Mouse (Mus musculus): ENCODE results near the gene Vmn1r72. TPM values are rescaled to one million over a fixed set of nuclear protein-coding genes. Genes with fewer than 3 reads are reported as not detected.
"Not testable (repeated sequence)": the region's sequence is repeated elsewhere in the genome, so short reads cannot be mapped to it uniquely, and the experiment has no call there.

Gene Vmn1r72
- not detected for total RNA-seq (2022)

DNA sequence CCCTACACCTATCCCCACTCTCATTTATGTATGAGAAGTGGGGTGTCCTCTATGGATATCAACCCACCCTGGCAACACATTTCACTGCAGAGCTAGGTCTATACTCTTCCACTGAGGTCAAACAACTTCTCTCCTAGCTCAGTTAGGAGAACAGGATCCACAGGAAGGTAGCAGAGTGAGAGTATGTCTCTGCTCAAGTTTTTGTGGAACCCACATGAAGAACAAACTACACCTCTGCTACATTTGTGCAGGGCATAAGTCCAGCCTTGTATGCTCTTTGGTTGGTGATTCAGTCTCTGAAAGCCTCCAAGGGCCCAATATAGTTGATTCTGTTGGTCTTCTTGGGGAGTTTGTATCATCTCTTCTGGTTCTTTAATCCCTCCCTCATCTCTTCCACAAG is at the start of gene Vmn1r72:
TSS of gene Vmn1r72 (minus strand) at position 101 of the 400 bp plus-strand sequence.
- not testable (repeated sequence) for DNase-seq

DNA sequence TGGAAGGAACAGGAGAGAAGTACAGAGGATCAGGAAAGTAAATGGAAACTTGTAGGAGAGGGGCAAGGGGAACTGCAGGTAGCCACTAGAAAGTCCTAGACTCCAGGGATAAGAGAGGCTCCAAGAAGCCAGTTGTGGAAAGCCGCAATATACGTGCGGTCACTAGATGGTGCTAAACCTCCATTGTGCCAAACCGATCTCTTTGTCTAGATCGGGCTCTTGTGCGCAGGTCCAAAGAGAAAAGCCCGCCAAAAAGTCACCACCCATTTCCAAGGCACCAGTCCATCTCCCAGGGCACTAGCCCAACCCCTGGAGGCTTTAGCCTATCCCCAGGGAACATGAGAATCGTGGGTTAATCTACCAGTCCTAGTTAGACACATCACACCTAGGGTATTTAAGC is 62.9 kb downstream of the Vmn1r72 start:
- DNase-seq, result peak; percentile 8

Other genes with a start within 250 kb of the Vmn1r72 start
- gene Zscan4-ps2, start 165.8 kb downstream of the Vmn1r72 start, total RNA-seq (2022), result not detected
- not detected for gene Zscan4-ps3, start 70.8 kb downstream of the Vmn1r72 start, total RNA-seq (2022)
- not detected for gene Vmn1r73, start 50.1 kb upstream of the Vmn1r72 start, total RNA-seq (2022)
- not detected for gene Vmn1r74, start 153.8 kb upstream of the Vmn1r72 start, total RNA-seq (2022)
- not detected for gene Vmn1r75, start 194.5 kb upstream of the Vmn1r72 start, total RNA-seq (2022)

Measured in adrenal gland, adult 8-10 months (tissue).